Mouse (Mus musculus): ENCODE measurements around the gene Xylb. TPM values are rescaled to one million over a fixed set of nuclear protein-coding genes. Genes with fewer than 3 reads are reported as not detected.

The Xylb gene
- total RNA-seq (2023) = 0.98 to 3.2 TPM (median 1.5 TPM) in 4 replicates

GRCm38 (mm10) chr9:119357331-119358057 lies at the start of gene Xylb:
Gene Xylb (plus strand): TSS chr9:119357381.

GRCm38 (mm10) chr9:119322289-119323259 lies 34.6 kb upstream of the Xylb start, which contains the start of gene Oxsr1:
Gene Oxsr1 (minus strand): TSS chr9:119322427.

GRCm38 (mm10) chr9:119339558-119340211 lies 17.5 kb upstream of the Xylb start, which contains the start of gene Acaa1a:
Gene Acaa1a (plus strand): TSS chr9:119339676.

GRCm38 (mm10) chr9:119340909-119341816 lies 16.0 kb upstream of the Xylb start, which contains the start of gene Myd88:
Gene Myd88 (minus strand): TSS chr9:119341411.

GRCm38 (mm10) chr9:119365284-119365683 lies 8.1 kb downstream of the Xylb start, which contains the start of gene Slc22a14:
Gene Slc22a14 (minus strand): TSS chr9:119365553.

GRCm38 (mm10) chr9:119401801-119402214 lies 44.6 kb downstream of the Xylb start, which contains the start of gene Acvr2b:
Gene Acvr2b (plus strand): TSS chr9:119402118.

Other genes with a start within 250 kb of the Xylb start
- 0.49 to 1.4 TPM (median 1.0 TPM) in 4 replicates for gene Acaa1b, start 200.3 kb upstream of the Xylb start, total RNA-seq (2023)
- gene Gm47289, start 198.2 kb upstream of the Xylb start, total RNA-seq (2023) = not detected in 4 replicates
- gene Slc22a13, start 148.3 kb upstream of the Xylb start, total RNA-seq (2023) = 0.60 TPM in 1 of 4 replicates, not detected in the others
- 33.2 to 42.2 TPM (median 37.1 TPM) in 4 replicates for gene Oxsr1, start 35.0 kb upstream of the Xylb start, total RNA-seq (2023)
- gene Acaa1a, start 17.7 kb upstream of the Xylb start, total RNA-seq (2023) = 46.2 to 53.7 TPM (median 51.2 TPM) in 4 replicates
- 31.1 to 32.3 TPM (median 31.8 TPM) in 4 replicates for gene Myd88, start 16.0 kb upstream of the Xylb start, total RNA-seq (2023)
- not detected in 4 replicates for gene Slc22a14, start 8.2 kb downstream of the Xylb start, total RNA-seq (2023)
- gene Acvr2b, start 44.7 kb downstream of the Xylb start, total RNA-seq (2023) = 0.39 to 0.43 TPM in 2 of 4 replicates, not detected in the others
- gene Exog, start 87.6 kb downstream of the Xylb start, total RNA-seq (2023) = 5.2 to 8.3 TPM (median 6.7 TPM) in 4 replicates
- gene Scn5a, start 221.6 kb downstream of the Xylb start, total RNA-seq (2023) = not detected in 4 replicates